Comparison of ENCODE assay signal across 15 mouse cellular contexts in genomic region chr6:22411796-22412195, GRCm38 (mm10).
"Had no signal": no experiment of that assay in that cellular context is flagged by ENCODE, and none has a peak within 500 bp of the region (broad histone marks: within the 10 kb centered on the region; RNA-seq: fewer than 3 reads in every experiment).

No protein-coding gene starts in this region.

- DNase-seq: kidney, adult 2 months; kidney, postnatal 14 days; liver, embryonic 13.5 days; lung, adult 18-20 months; lung, postnatal 36 days; midbrain, embryonic 14.5 days; retina, postnatal 1 day; right cerebral cortex, postnatal 4 days; spleen, adult 18-20 months; thymus, postnatal 14 days had no signal

- H3K27me3 ChIP-seq: kidney, embryonic 15.5 days; limb, embryonic 15.5 days; liver, embryonic 13.5 days; neural tube, embryonic 12.5 days had no signal

- H3K36me3 ChIP-seq: kidney, embryonic 15.5 days; limb, embryonic 15.5 days; liver, embryonic 13.5 days; midbrain, embryonic 10.5 days; neural tube, embryonic 12.5 days had no signal

- H3K27ac ChIP-seq: kidney, embryonic 15.5 days; limb, embryonic 15.5 days; liver, embryonic 13.5 days; midbrain, embryonic 10.5 days; neural tube, embryonic 12.5 days had no signal

- H3K4me3 ChIP-seq: kidney, embryonic 15.5 days; limb, embryonic 15.5 days; liver, embryonic 13.5 days; midbrain, embryonic 10.5 days; myocyte; neural tube, embryonic 12.5 days had no signal

- H3K4me1 ChIP-seq: liver, embryonic 13.5 days; midbrain, embryonic 10.5 days; neural tube, embryonic 12.5 days had no signal
